Mouse (Mus musculus) stomach, embryonic 16.5 days (tissue): ENCODE results near the gene Gm11213. TPM values are rescaled to one million over a fixed set of nuclear protein-coding genes. Genes with fewer than 3 reads are reported as not detected.

ENCODE experiments used
- ATAC-seq: fragments of 200-750 bp; cut with Nextera tagmentation; 2 replicates; pipeline ENCODE4 v1.8.0; 2017; ENCODE audit warnings: moderate number of reproducible peaks, moderate TSS enrichment; ENCODE audit not compliant: insufficient read depth, low FRiP score
- H3K27ac ChIP-seq: fragments of 300-500 bp; sonication (generic); 2 replicates; pipeline ENCODE4 v1.5.1; 2014; ENCODE audit warnings: low read length
- H3K27me3 ChIP-seq: fragments of 300-500 bp; sonication (generic); 2 replicates; pipeline ENCODE4 v1.6.1; 2014; ENCODE audit warnings: low read length, control low read depth, mixed read lengths; ENCODE audit not compliant: control insufficient read depth, insufficient read depth
- H3K36me3 ChIP-seq: fragments of 300-500 bp; sonication (generic); 2 replicates; pipeline ENCODE4 v1.6.1; 2014; ENCODE audit warnings: low read length; ENCODE audit not compliant: control insufficient read depth, insufficient read depth
- H3K4me1 ChIP-seq: fragments of 300-500 bp; sonication (generic); 2 replicates; pipeline ENCODE4 v1.6.1; 2014; ENCODE audit warnings: low read length, control low read depth, mixed read lengths; ENCODE audit not compliant: control insufficient read depth, insufficient read depth
- H3K4me2 ChIP-seq: fragments of 300-500 bp; sonication (generic); 2 replicates; pipeline ENCODE4 v1.6.1; 2014; ENCODE audit warnings: low read depth, low read length, mixed read lengths
- H3K4me3 ChIP-seq: fragments of 300-500 bp; sonication (generic); replicated peaks from 2 replicates; pipeline ENCODE4 v1.5.1; 2014; ENCODE audit warnings: mild to moderate bottlenecking, low read length
- H3K9ac ChIP-seq: fragments of 300-500 bp; sonication (generic); 2 replicates; pipeline ENCODE4 v1.6.1; 2014; ENCODE audit warnings: low read length
- H3K9me3 ChIP-seq: fragments of 300-500 bp; sonication (generic); replicated peaks from 2 replicates; pipeline ENCODE4 v1.6.1; 2016; ENCODE audit warnings: low read length, control low read depth; ENCODE audit not compliant: control insufficient read depth
- WGBS: fragments of 180-500 bp; shearing (Covaris S2); extraction: QIAGEN DNeasy Blood & Tissue Kit; methylation state at CpG from one replicate; pipeline ENCODE4 v1.1.7; 2014; 5-methylcytosine and 5-hydroxymethylcytosine counted together
- polyA plus RNA-seq: library from polyadenylated mRNA; unstranded; fragments of >200 nt; fragmentation: Nextera tagmentation; extraction: Ambion mirVana; gene quantifications from 2 replicates; pipeline ENCODE4 v1.2.1, GENCODE M21; 2015

The Gm11213 gene
- polyA plus RNA-seq, result not detected in 2 replicates

DNA sequence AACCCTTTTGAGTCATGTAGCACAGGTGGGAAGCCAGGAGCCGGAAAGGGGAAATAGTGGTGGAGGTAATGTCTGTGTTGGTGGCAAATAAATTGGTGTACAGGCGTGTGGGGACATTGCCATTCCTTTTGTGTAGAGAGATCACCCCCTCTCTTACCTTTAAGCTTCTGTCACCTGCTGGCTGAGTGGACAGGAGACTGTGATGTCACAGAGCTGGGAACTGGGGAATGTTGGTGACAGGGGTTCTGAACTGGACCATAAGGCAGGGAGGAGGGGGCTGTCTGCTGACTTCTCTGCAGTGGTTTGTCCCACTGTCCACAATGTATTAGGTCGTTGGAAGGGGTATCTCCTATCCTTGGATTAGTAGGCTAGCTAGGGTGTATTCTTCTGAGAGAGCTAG is at the start of gene Gm11213:
Gm11213 (minus strand) TSS at position 317 of the 400 bp plus-strand sequence.
- no peaks in the 10 kb centered on the region for H3K4me1 ChIP-seq
- no peaks in the 10 kb centered on the region for H3K36me3 ChIP-seq
- no peaks in the 10 kb centered on the region for H3K9me3 ChIP-seq
- 76% methylated on average over 3 of the region's 3 CpGs for WGBS
- H3K4me3 ChIP-seq, result no peak within 1 kb of the TSS
- H3K27me3 ChIP-seq, result no peaks in the 10 kb centered on the region
- no peak within 1 kb of the TSS for H3K9ac ChIP-seq
- no peak within 1 kb of the TSS for H3K4me2 ChIP-seq
- no peak within 1 kb of the TSS for H3K27ac ChIP-seq
- ATAC-seq, result no peak

GRCm38 (mm10) chr4:63654381-63654780 is 49.3 kb upstream of the Gm11213 start:
- H3K9me3 ChIP-seq, result no peaks in the 10 kb centered on the region
- H3K9ac ChIP-seq, result no peak overlapping the region
- H3K36me3 ChIP-seq, result no peaks in the 10 kb centered on the region
- H3K27ac ChIP-seq, result no peak overlapping the region
- no peaks in the 10 kb centered on the region for H3K4me1 ChIP-seq
- no peak overlapping the region for H3K4me2 ChIP-seq
- no peak for ATAC-seq
- no peaks in the 10 kb centered on the region for H3K27me3 ChIP-seq
- H3K4me3 ChIP-seq, result no peak overlapping the region
- WGBS, result 67% methylated on average over 1 of the region's 1 CpGs

DNA sequence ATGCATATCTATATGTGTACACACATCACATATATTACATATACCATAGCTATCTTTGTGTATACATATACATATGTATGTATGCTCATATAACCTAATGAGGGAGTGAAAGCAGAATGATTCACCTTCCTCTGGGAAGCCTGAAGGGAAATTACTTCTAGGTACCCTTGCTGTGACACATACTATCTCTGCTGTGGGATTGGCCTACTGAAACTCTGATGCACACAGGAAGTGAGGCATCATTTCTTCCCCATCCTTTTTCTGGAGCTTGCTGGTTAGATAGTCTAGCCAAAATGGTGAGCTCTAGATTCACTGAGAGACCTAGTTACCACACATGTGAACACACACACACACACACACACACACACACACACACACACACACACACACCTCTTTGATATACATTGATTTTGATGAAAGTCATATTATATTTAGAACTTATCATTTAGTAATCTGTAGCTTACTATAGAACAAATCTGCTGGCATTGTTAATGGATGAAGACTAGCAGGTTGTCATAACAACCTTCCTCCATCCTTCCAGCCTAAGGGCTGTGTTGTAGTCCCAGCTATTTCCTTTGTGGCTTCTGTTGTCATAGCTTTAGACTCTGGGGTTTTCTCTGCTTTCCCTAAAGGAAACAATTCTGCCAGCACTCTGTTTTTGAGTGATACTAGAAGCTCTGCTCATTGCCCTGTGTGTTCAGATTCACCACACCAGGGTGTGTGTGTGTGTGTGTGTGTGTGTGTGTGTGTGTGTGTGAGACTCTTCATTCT is 39.1 kb upstream of the Gm11213 start:
- Histone ChIP-seq H3K4me1 (no peaks in the 10 kb centered on the region), H3K27me3 (no peaks in the 10 kb centered on the region), H3K4me2 (no peak overlapping the region), H3K4me3 (no peak overlapping the region), H3K9ac (no peak overlapping the region), H3K27ac (no peak overlapping the region), H3K36me3 (no peaks in the 10 kb centered on the region), H3K9me3 (no peaks in the 10 kb centered on the region)
- ATAC-seq, result no peak

- ATAC-seq, result no peak; the same call in 1 of the 2 replicates
- H3K9me3 ChIP-seq, result no peaks in the 10 kb centered on the region
- no peak overlapping the region for H3K27ac ChIP-seq
- H3K4me2 ChIP-seq, result no peak overlapping the region
- WGBS, result 71% methylated on average over 2 of the region's 2 CpGs
- no peaks in the 10 kb centered on the region for H3K36me3 ChIP-seq
- no peak overlapping the region for H3K9ac ChIP-seq
- no peaks in the 10 kb centered on the region for H3K27me3 ChIP-seq
- no peaks in the 10 kb centered on the region for H3K4me1 ChIP-seq
- H3K4me3 ChIP-seq, result no peak overlapping the region
Measured at GRCm38 (mm10) chr4:63639842-63640241, 34.8 kb upstream of the Gm11213 start.

DNA sequence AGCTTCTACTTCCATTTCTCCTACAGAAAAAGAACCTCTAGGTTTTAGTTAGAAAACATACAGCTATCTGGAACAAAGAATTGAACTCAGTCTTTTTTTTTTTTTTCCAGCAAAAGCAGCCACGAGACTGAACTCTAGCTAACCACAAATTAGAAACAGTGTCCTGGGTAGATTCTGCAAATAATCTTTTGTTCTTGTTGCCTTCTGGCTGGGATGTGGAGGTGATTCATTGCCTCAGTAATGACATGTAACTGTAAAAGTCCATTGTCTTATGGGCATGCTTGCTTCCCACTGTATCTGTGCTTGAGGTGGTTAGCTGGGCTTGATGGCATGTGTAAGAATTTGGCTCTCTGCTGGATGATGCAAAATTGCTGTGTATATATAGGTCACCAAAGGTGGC is 33.5 kb upstream of the Gm11213 start:
- H3K36me3 ChIP-seq, result no peaks in the 10 kb centered on the region
- H3K4me2 ChIP-seq, result no peak overlapping the region
- H3K4me3 ChIP-seq, result no peak overlapping the region
- 37% methylated on average over 1 of the region's 1 CpGs for WGBS
- no peak for ATAC-seq
- H3K4me1 ChIP-seq, result no peaks in the 10 kb centered on the region
- H3K9me3 ChIP-seq, result no peaks in the 10 kb centered on the region
- H3K9ac ChIP-seq, result no peak overlapping the region
- H3K27me3 ChIP-seq, result no peaks in the 10 kb centered on the region
- no peak overlapping the region for H3K27ac ChIP-seq

DNA sequence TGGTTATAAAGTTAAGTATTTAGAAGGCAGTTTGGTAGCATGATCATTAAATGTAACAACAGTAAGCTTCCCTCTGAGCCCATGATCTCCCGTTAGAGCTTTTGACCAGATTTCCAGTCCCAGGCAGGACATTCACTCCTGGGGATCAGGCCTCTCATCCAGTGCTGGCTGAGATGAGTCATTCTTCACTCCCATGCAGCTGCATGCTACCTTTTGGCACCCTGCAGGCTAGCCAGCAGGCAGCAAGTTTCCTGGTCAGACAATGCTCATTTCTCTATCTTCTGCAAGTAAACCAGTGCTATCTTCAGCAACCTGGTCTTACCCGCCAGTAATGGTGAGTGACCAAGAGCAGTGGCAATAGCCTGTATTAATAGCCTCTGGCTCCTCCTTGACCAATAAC is 28.1 kb upstream of the Gm11213 start:
- no peak for ATAC-seq
- H3K9ac ChIP-seq, result no peak overlapping the region
- no peaks in the 10 kb centered on the region for H3K27me3 ChIP-seq
- no peaks in the 10 kb centered on the region for H3K36me3 ChIP-seq
- no peaks in the 10 kb centered on the region for H3K9me3 ChIP-seq
- H3K4me1 ChIP-seq, result no peaks in the 10 kb centered on the region
- H3K4me2 ChIP-seq, result no peak overlapping the region
- H3K27ac ChIP-seq, result no peak overlapping the region
- no peak overlapping the region for H3K4me3 ChIP-seq
- 85% methylated on average over 2 of the region's 2 CpGs for WGBS

- no peak overlapping the region for H3K27ac ChIP-seq
- no peak overlapping the region for H3K4me3 ChIP-seq
- no peak for ATAC-seq
- H3K4me1 ChIP-seq, result no peaks in the 10 kb centered on the region
- no peaks in the 10 kb centered on the region for H3K27me3 ChIP-seq
- H3K9me3 ChIP-seq, result no peaks in the 10 kb centered on the region
- no peak overlapping the region for H3K4me2 ChIP-seq
- H3K36me3 ChIP-seq, result no peaks in the 10 kb centered on the region
- WGBS, result 76% methylated on average over 8 of the region's 8 CpGs
- no peak overlapping the region for H3K9ac ChIP-seq
Measured at GRCm38 (mm10) chr4:63627111-63627510, 22.1 kb upstream of the Gm11213 start.

DNA sequence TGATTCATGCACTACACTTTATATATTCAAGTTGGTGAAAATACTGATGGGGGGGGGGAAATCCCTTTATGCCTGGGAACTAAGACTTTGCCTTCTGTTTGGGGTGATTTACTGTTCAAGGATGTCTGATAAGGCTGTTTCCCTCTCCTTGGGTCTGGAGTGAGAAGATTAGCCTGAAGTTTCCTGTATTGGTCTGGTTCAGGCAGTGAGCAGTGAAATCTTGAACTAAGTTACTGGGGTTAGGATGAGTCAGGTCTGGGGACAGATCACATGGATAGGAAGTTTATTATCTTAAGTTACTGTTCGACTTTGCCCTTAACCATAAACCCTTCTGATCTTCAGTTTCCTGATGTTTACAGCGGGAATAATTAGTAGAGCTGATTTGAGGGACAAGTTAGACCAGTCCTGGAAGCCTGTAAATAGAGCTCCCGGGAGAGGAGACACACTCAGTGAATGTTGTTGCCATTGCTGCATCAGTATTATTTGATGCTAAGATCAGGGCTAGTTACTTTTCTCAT is 20.6 kb upstream of the Gm11213 start:
- no peak overlapping the region for H3K4me3 ChIP-seq
- ATAC-seq, result 0 out of 2 replicates have a peak, but pooled peaks have one; percentile 21
- H3K9ac ChIP-seq, result no peak overlapping the region
- no peaks in the 10 kb centered on the region for H3K9me3 ChIP-seq
- no peaks in the 10 kb centered on the region for H3K4me1 ChIP-seq
- H3K36me3 ChIP-seq, result no peaks in the 10 kb centered on the region
- no peak overlapping the region for H3K4me2 ChIP-seq
- no peak overlapping the region for H3K27ac ChIP-seq
- WGBS, result 45% methylated on average over 3 of the region's 3 CpGs
- no peaks in the 10 kb centered on the region for H3K27me3 ChIP-seq

DNA sequence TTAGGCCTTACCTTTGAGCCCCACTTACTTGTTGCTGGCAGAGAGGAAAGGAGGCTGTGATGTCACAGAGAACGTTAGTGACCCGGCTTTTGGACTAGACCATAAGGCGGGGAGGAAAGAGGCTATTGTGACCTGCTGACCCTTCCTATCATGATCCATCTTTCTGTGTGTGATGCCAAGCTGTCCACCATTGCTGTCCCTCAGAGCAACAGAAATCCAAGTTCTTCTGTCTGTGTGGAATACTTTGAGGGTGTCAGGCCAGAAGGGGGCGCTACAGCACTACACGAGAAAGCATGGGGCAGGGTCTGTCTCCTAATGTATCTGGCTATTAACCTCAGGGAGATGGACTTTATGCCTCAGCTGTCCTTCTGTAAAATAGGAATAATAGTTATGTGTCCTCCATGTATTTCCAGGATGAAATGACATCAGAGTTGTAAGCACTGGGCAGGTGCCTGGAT is 17.3 kb upstream of the Gm11213 start, which contains the start of gene Tex48:
Tex48 (minus strand) TSS at position 51 of the 458 bp plus-strand sequence.
- H3K4me1 ChIP-seq, result no peaks in the 10 kb centered on the region
- H3K27me3 ChIP-seq, result no peaks in the 10 kb centered on the region
- no peaks in the 10 kb centered on the region for H3K36me3 ChIP-seq
- no peak for ATAC-seq
- WGBS, result 54% methylated on average over 5 of the region's 5 CpGs
- H3K4me3 ChIP-seq, result no peak within 1 kb of the TSS
- H3K4me2 ChIP-seq, result no peak within 1 kb of the TSS
- no peak within 1 kb of the TSS for H3K9ac ChIP-seq
- H3K9me3 ChIP-seq, result no peaks in the 10 kb centered on the region
- no peak within 1 kb of the TSS for H3K27ac ChIP-seq
